Mouse (Mus musculus) CH12.LX (cell line): Measurements from ENCODE around the gene Cradd.

ENCODE experiments used
- CTCF ChIP-seq, 2 experiments: IDR thresholded peaks in 1 of 2; conservative IDR thresholded peaks in 1 of 2; 2 replicates each; pipeline ENCODE4 v1.5.1; 2011 to 2012; ENCODE audit warnings: low read depth in 2 of 2, low read length in 2 of 2, improper control_type of control experiment in 1 of 2, inconsistent platforms in 1 of 2, mild to moderate bottlenecking in 1 of 2, moderate library complexity in 1 of 2
- EP300 ChIP-seq: IDR thresholded peaks from 2 replicates; pipeline ENCODE4 v1.6.1; 2011; ENCODE audit warnings: low read length, improper control_type of control experiment
- IRF4 ChIP-seq: IDR thresholded peaks from 2 replicates; pipeline ENCODE4 v1.6.1; 2014; ENCODE audit warnings: low read depth, mild to moderate bottlenecking, inconsistent platforms, low read length, improper control_type of control experiment
- MAX ChIP-seq: IDR thresholded peaks from 2 replicates; pipeline ENCODE4 v1.6.1; 2011; ENCODE audit warnings: low read length, improper control_type of control experiment
- MEF2A ChIP-seq: IDR thresholded peaks from 2 replicates; pipeline ENCODE4 v1.6.1; 2014; ENCODE audit warnings: low read depth, mild to moderate bottlenecking, inconsistent platforms, low read length, improper control_type of control experiment, borderline replicate concordance
- POLR2A ChIP-seq: IDR thresholded peaks from 2 replicates; pipeline ENCODE4 v1.6.1; 2011; ENCODE audit warnings: low read depth, mild to moderate bottlenecking, improper control_type of control experiment, low read length
- USF1 ChIP-seq: IDR thresholded peaks from 2 replicates; pipeline ENCODE4 v1.6.1; 2014; ENCODE audit warnings: low read depth, mild to moderate bottlenecking, inconsistent platforms, low read length, improper control_type of control experiment
- ZKSCAN1 ChIP-seq: IDR thresholded peaks from 2 replicates; pipeline ENCODE4 v1.6.1; 2012; ENCODE audit warnings: low read depth, inconsistent platforms, low read length, improper control_type of control experiment, borderline replicate concordance
- ZNF384 ChIP-seq: IDR thresholded peaks from 2 replicates; pipeline ENCODE4 v1.6.1; 2012; ENCODE audit warnings: low read depth, low read length, improper control_type of control experiment, inconsistent platforms

DNA sequence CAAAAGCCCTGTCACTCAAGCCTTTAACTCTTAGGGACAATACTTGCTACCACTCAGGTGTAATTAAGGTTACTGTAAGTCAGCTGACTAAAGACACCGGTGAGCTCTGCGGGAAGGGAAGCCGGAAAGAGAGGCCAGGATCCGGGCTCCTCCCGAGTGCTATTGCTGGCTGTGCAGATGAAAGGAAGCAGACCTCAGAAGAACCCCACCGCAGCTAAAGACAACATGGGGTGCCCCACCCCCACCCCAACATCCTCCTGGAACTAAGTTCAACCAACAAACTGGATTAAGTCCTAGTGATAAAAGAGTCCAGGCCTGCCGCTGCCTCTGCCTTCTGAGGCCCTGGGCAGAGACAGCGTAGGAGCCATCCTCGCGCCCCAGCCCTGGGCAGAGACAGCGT lies 61.5 kb downstream of the Cradd start:
- TF ChIP-seq EP300 (no peak), POLR2A (no peak), CTCF (conservative IDR thresholded peaks at IDR 0.05 in 1 of 2, IDR thresholded peaks at IDR 0.05 in 1 of 2; ENCODE audit: low read depth in 2 of 2, low read length in 2 of 2) (no peak), IRF4 (no peak), MEF2A (no peak), ZNF384 (no peak), ZKSCAN1 (no peak), USF1 (no peak), MAX (no peak)
